Mouse (Mus musculus) adrenal gland, adult 10 weeks (tissue): ENCODE results near the gene Pheta2. TPM values are rescaled to one million over a fixed set of nuclear protein-coding genes. Genes with fewer than 3 reads are reported as not detected.

Experiments used
- polyA plus RNA-seq: library from polyadenylated mRNA; stranded (reverse); fragments of 350-450 nt; fragmentation: Illumina TruSeq; extraction: RNeasy Lipid Tissue Mini Kit (QIAGEN cat#74804); gene quantifications from one replicate; pipeline ENCODE4 v1.2.3, GENCODE M21; 2014; ENCODE audit warnings: low read depth, low replicate concordance

Gene Pheta2
- polyA plus RNA-seq: not detected

DNA sequence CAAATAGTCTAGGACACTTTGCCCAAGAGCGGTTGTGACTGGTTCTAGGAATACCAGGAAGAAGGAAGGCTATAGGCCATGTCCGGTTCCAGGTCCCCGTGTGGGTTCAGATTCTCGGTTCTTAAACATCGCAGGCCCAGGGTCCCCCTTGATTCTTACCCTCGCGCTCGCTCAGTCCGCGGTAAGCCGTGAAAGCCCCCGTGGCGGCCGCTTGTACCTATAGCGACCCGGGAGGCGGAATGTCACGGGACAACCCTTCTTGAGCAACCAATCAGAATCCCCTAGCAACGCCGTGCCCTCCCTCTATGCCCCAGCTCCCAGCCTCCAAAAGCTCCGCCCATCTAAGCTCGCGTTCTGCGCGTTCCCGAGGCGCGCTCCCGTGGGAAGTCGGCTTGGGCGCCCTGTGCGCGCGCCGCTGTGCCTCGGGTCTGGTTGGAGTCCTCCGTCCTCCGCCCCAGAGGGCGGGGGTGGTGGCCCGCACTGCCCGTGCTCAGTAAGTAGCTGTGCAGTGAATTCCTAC, at the start of gene Pheta2, which contains the start of the genes Naga and Smdt1:
Gene Pheta2, plus strand, starts transcription at position 350 of the 520 bp plus-strand sequence.
Gene Naga, minus strand, starts transcription at position 333 of the 520 bp plus-strand sequence.
Gene Smdt1, plus strand, starts transcription at position 367 of the 520 bp plus-strand sequence.

DNA sequence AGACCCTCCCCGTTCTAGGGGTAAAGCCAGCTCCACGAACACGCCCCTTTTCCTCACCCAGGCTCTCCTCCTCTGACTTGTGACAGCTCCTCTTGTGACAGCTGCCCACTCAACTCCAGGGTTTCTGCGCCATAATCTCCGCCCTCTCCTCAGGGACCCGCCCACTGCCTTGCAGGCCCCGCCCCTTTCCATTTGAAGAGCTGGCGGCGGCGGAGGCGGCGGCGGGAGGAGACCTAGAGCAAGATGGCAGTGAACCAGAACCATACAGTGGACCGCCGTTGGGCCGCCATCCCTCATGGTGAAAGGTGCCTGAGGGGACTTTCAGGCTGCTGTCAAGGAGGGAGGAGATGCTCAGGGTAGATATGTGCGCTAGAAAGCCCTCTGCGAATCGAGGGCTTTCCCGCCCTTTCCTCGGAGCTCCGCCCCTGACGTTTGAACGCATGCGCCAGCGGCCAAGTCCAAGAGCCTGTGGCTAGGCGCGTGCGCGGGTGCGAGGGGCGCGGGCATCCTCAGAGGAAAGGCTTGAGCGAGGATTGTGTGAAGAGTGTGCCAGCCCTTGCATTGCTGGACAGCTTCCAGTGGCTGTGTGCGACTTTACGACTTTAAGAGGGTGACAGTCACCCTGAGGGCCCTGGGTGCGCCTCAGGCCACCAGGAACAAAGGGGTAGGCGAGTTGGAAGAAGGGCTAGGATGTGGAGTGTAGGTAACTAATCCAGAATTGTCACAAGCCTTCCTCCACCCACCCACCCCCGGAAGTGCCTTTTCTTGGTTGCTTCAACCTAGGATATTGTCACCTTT, 39.8 kb upstream of the Pheta2 start, which contains the start of gene Wbp2nl:
Gene Wbp2nl, plus strand, starts transcription at position 191 of the 798 bp plus-strand sequence.

DNA sequence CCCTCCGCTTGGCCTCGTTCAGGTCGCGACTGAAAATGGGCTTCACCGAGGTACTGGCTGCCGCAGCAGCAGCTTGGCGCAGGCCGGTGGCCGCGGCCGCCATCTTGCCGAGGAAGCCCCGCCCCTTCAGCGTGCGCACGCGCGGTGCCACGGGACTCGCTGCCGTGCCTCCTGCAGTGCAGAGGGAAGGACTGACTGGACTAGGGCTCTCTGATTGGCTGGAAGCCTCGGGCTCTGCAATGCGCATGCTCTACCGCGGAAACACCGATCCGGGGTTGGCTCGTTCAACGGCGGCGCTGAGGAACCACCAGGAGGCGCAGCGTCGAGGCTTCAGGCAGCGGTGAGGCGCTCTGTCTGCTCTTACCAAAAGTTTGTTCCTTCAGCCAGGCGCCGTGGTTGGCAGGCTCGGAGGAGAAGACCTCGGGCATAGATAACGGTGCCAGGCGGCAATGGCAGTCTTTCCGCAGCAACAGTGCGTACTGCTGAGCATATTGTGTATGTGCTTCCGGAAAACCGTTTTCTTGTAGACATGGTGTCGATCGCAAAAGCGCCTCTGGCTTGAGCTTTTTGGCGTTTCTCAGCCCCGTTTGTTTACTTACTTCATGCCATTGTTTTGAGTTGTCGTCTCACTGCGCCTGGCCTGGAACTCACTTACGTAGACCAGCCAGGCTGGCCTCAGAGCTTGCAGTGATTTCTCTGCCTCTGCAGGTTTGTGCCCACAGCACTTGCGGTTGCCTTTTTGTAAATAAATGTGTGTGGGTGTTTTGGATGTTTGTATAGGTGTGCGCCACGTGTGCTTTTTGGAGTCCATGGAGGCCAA, 15.6 kb downstream of the Pheta2 start, which contains the start of gene Ndufa6:
Gene Ndufa6, minus strand, starts transcription at position 197 of the 820 bp plus-strand sequence.

DNA sequence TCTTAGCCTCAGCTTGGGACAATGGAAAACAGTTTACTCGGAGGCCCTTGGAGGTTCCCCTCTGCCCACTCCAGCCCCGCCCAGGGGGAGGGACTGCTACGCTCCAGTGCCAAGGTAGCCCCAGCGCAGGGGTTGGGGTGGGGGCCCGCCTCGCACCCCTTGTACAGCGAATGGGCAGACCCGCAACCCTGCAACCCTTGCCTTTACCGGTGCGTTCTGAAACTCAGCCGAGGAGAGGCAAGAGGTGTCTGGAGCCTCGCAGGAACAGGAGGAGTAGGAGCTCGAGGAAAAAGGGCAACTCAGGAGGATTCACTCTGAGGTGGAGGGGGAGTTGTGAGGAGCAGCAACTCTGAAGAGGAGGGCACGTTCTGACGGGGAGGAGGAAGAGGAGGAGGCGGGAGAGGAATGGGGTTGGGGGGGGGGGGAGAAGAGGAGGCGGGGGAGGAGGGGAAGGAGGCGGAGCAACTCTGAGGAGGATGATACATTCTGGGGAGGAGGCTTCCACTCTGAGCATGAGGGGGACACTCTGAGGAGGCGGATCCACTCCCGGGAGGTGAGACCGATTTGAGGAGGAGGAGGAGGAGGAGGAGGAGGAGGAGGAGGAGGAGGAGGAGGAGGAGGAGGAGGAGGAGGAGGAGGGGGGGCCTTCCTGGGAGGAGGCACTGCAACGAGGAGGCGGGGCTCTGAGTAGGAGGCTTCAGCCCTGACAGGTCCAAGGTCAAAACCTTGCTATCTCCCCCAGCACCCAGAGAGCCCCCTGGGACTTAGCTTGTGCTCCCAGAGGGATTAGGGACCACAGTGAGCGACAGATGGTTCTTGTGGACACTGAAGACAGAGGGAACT, 41.4 kb downstream of the Pheta2 start, which contains the start of gene Cyp2d22:
Gene Cyp2d22, minus strand, starts transcription at position 390 of the 843 bp plus-strand sequence.

DNA sequence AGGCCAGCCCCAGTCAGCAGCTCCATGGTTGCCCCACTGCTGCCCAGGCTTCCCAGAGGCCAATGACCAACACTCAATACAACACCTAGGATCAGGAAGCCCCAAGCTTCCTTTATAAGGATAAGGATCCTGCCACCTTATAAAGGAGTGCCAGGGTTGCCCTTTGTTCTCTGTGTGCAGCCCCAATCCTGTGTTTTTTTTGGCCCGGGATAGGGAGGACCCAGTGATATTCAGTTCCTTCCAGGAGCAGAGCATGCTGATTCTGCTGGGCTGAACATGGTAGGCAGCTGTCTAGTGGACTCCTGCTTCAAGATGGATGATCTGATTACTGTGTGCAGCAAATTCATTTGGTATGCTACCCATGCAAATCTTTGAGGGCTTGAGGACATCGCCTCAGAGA, 55.2 kb downstream of the Pheta2 start, which contains the start of gene Cyp2d11:
Gene Cyp2d11, minus strand, starts transcription at position 101 of the 400 bp plus-strand sequence.

Other genes with a start within 250 kb of the Pheta2 start
- gene Ccdc134, start 211.0 kb upstream of the Pheta2 start, polyA plus RNA-seq: 1.9 TPM
- 14.1 TPM for gene Srebf2, start 191.8 kb upstream of the Pheta2 start, polyA plus RNA-seq
- gene Shisa8, start 126.1 kb upstream of the Pheta2 start, polyA plus RNA-seq: not detected
- gene Tnfrsf13c, start 114.6 kb upstream of the Pheta2 start, polyA plus RNA-seq: not detected
- not detected for gene Cenpm, start 94.2 kb upstream of the Pheta2 start, polyA plus RNA-seq
- not detected for gene 1500009C09Rik, start 86.5 kb upstream of the Pheta2 start, polyA plus RNA-seq
- gene Sept3, start 64.0 kb upstream of the Pheta2 start, polyA plus RNA-seq: 2.0 TPM
- not detected for gene Wbp2nl, start 40.0 kb upstream of the Pheta2 start, polyA plus RNA-seq
- 15.0 TPM for gene Naga, start within 50 bp of the Pheta2 start, polyA plus RNA-seq
- gene Smdt1, start within 50 bp of the Pheta2 start, polyA plus RNA-seq: 42.5 TPM
- 353 TPM for gene Ndufa6, start 15.4 kb downstream of the Pheta2 start, polyA plus RNA-seq
- gene Cyp2d22, start 41.3 kb downstream of the Pheta2 start, polyA plus RNA-seq: 18.1 TPM
- gene Cyp2d11, start 55.1 kb downstream of the Pheta2 start, polyA plus RNA-seq: not detected
- not detected for gene Cyp2d10, start 68.3 kb downstream of the Pheta2 start, polyA plus RNA-seq
- not detected for gene Cyp2d9, start 94.5 kb downstream of the Pheta2 start, polyA plus RNA-seq
- not detected for gene Cyp2d12, start 216.1 kb downstream of the Pheta2 start, polyA plus RNA-seq